Mouse (Mus musculus): ENCODE data around the gene Tmem51. TPM values are rescaled to one million over a fixed set of nuclear protein-coding genes. Genes with fewer than 3 reads are reported as not detected.

The Tmem51 gene
- total and polyA plus RNA-seq, 3 experiments = 1.4 to 8.0 (median 8.0) TPM

DNA sequence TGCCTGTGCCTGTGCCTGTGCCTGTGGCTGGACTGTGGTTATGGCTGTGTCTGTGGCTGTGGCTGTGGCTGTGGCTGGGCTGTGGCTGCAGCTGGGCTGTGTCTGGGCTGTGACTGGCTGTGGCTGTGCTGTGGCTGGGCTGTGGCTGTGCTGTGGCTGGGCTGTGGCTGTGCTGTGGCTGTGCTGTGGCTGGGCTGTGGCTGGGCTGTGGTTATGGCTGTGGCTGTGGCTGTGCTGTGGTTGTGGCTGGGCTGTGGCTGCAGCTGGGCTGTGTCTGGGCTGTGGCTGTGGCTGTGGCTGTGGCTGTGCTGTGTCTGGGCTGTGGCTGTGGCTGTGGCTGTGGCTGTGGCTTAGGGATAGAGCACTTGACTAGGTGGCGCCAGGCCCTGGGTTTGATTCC lies 95.9 kb downstream of the Tmem51 start:
- in situ Hi-C loops (cut with MboI; ENCODE audit: low pct_ligation_motif_present, low pct_unique_long_range_greater_than_20kb, low sequenced_read_pairs) = no loop called here
- Histone ChIP-seq H3K9me3 (replicated peaks; ENCODE audit: low read length) (no peaks in the 10 kb centered on the region), H3K4me2 (ENCODE audit: insufficient read depth, low read depth, poor library complexity, severe bottlenecking) (no peak overlapping the region), H3K9ac (ENCODE audit: insufficient read depth, low read depth) (no peak overlapping the region), H3K4me1 (ENCODE audit: control insufficient read depth in 1 of 2, insufficient read depth in 2 of 2) (peaks cover 0 to 10% of the 10 kb centered on the region in 2 experiments; a peak in 2 of 4 replicates), H3K79me2 (replicated peaks; ENCODE audit: control insufficient read depth, extremely low read depth, insufficient read depth, poor library complexity, severe bottlenecking) (no peaks in the 10 kb centered on the region), H3K36me3 (replicated peaks in 1 of 2; ENCODE audit: control insufficient read depth in 1 of 2, insufficient read depth in 1 of 2, low read length in 1 of 2) (no peaks in the 10 kb centered on the region), H3K4me3 (replicated peaks in 1 of 3; ENCODE audit: low read depth in 2 of 3, low read length in 2 of 3, poor library complexity in 1 of 3) (no peak overlapping the region), H3K27ac (ENCODE audit: insufficient read depth, low read depth) (no peak overlapping the region), H3K27me3 (replicated peaks) (peaks cover 22% of the 10 kb centered on the region)
- TF ChIP-seq ZC3H11A (IDR thresholded peaks at IDR 0.05; ENCODE audit: low read depth, low read length) (no peak), USF1 (IDR thresholded peaks at IDR 0.05; ENCODE audit: low read depth, low read length) (no peak), JUND (conservative IDR thresholded peaks at IDR 0.05; ENCODE audit: low read depth, low read length) (no peak), POLR2A (IDR thresholded peaks at IDR 0.05; ENCODE audit: low read depth, low read length) (no peak), RAD21 (IDR thresholded peaks at IDR 0.05; ENCODE audit: low read depth, low read length) (no peak)
- dilution Hi-C loops (cut with MboI; ENCODE audit: extremely low pct_ligation_motif_present, extremely low pct_unique_long_range_greater_than_20kb, low sequenced_read_pairs) = no loop called here
- no peak for DNase-seq (ENCODE audit: extremely low read depth)

DNA sequence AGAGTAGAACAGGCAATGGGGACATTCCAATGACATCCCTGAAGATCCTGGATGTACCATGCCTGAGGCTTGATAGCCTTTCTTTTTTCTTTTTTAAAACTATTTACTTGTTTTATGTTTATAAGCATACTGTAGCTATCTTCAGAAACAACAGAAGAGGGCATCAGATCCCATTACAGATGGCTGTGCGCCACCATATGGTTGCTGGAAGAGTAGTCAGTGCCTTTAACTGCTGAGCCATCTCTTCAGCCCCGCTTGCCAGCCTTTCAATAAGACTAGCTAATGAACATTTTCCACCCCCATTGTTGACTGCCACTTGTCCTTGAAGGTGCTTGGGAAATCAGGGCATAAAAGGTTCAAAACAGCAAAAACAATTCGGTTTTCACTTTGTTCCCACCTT lies 100.4 kb downstream of the Tmem51 start:
- Histone ChIP-seq H3K4me1 (ENCODE audit: control insufficient read depth in 1 of 2, insufficient read depth in 2 of 2) (peaks cover 0 to 11% of the 10 kb centered on the region in 2 experiments; a peak in 2 of 4 replicates), H3K9me3 (replicated peaks; ENCODE audit: low read length) (peaks cover 3% of the 10 kb centered on the region), H3K79me2 (replicated peaks; ENCODE audit: control insufficient read depth, extremely low read depth, insufficient read depth, poor library complexity, severe bottlenecking) (no peaks in the 10 kb centered on the region), H3K27ac (ENCODE audit: insufficient read depth, low read depth) (no peak overlapping the region), H3K9ac (ENCODE audit: insufficient read depth, low read depth) (no peak overlapping the region), H3K4me3 (replicated peaks in 1 of 3; ENCODE audit: low read depth in 2 of 3, low read length in 2 of 3, poor library complexity in 1 of 3) (no peak overlapping the region), H3K27me3 (replicated peaks) (peaks cover 17% of the 10 kb centered on the region), H3K4me2 (ENCODE audit: insufficient read depth, low read depth, poor library complexity, severe bottlenecking) (no peak overlapping the region), H3K36me3 (replicated peaks in 1 of 2; ENCODE audit: control insufficient read depth in 1 of 2, insufficient read depth in 1 of 2, low read length in 1 of 2) (no peaks in the 10 kb centered on the region)
- DNase-seq (ENCODE audit: extremely low read depth) = no peak
- in situ Hi-C loops (cut with MboI; ENCODE audit: low pct_ligation_motif_present, low pct_unique_long_range_greater_than_20kb, low sequenced_read_pairs) = no loop called here
- TF ChIP-seq E2F4 (IDR thresholded peaks at IDR 0.05; ENCODE audit: insufficient replicate concordance, low read depth, low read length) (no peak), EP300 (IDR thresholded peaks at IDR 0.05; ENCODE audit: low read length) (no peak), CTCF (conservative IDR thresholded peaks at IDR 0.05 in 1 of 2, IDR thresholded peaks at IDR 0.05 in 1 of 2; ENCODE audit: low read depth in 2 of 2, low read length in 2 of 2) (peak in 1 of 2 experiments; percentile 81; a peak in 2 of 4 replicates), ETS1 (conservative IDR thresholded peaks at IDR 0.05; ENCODE audit: low read depth, low read length) (no peak), CHD2 (IDR thresholded peaks at IDR 0.05; ENCODE audit: low read length) (no peak), GABPA (IDR thresholded peaks at IDR 0.05; ENCODE audit: insufficient replicate concordance, low read depth, low read length) (no peak), ZC3H11A (IDR thresholded peaks at IDR 0.05; ENCODE audit: low read depth, low read length) (no peak), SIN3A (IDR thresholded peaks at IDR 0.05; ENCODE audit: low read length) (no peak), NELFE (IDR thresholded peaks at IDR 0.05; ENCODE audit: low read depth, low read length) (peak; percentile 34; the same call in 1 of the 2 replicates), ZNF384 (IDR thresholded peaks at IDR 0.05; ENCODE audit: low read depth, low read length) (no peak), RCOR1 (conservative IDR thresholded peaks at IDR 0.05; ENCODE audit: low read depth, low read length) (no peak), MAX (IDR thresholded peaks at IDR 0.05; ENCODE audit: low read length) (no peak), RAD21 (IDR thresholded peaks at IDR 0.05; ENCODE audit: low read depth, low read length) (peak; percentile 42), MAZ (IDR thresholded peaks at IDR 0.05; ENCODE audit: low read depth, low read length) (no peak), NRF1 (IDR thresholded peaks at IDR 0.05; ENCODE audit: low read depth, low read length) (no peak), MXI1 (IDR thresholded peaks at IDR 0.05; ENCODE audit: low read depth, low read length) (no peak), POLR2A (IDR thresholded peaks at IDR 0.05; ENCODE audit: low read depth, low read length) (no peak), PAX5 (IDR thresholded peaks at IDR 0.05; ENCODE audit: low read length) (no peak), MYC (IDR thresholded peaks at IDR 0.05; ENCODE audit: low read depth, low read length) (no peak), JUN (IDR thresholded peaks at IDR 0.05; ENCODE audit: insufficient read depth, low read depth, low read length) (no peak), SMC3 (IDR thresholded peaks at IDR 0.05; ENCODE audit: low read depth, low read length) (peak; percentile 55), TCF12 (IDR thresholded peaks at IDR 0.05; ENCODE audit: low read depth, low read length) (no peak), BHLHE40 (IDR thresholded peaks at IDR 0.05; ENCODE audit: low read depth, low read length) (no peak), CHD1 (IDR thresholded peaks at IDR 0.05; ENCODE audit: low read depth, low read length) (no peak), MEF2A (IDR thresholded peaks at IDR 0.05; ENCODE audit: borderline replicate concordance, low read depth, low read length) (no peak)
- dilution Hi-C loops (cut with MboI; ENCODE audit: extremely low pct_ligation_motif_present, extremely low pct_unique_long_range_greater_than_20kb, low sequenced_read_pairs) = no loop called here

Data from CH12.LX (cell line).